Mouse (Mus musculus): Measurements from ENCODE around the gene Clip4. TPM values are rescaled to one million over a fixed set of nuclear protein-coding genes. Genes with fewer than 3 reads are reported as not detected.

Gene Clip4
- polyA plus RNA-seq, 1 experiment = 16.7 TPM

GRCm38 (mm10) chr17:71770696-71771095 is 2.4 kb downstream of the Clip4 start:
- TF ChIP-seq POLR2A (IDR thresholded peaks at IDR 0.05; ENCODE audit: borderline replicate concordance, extremely low read depth, insufficient read depth, insufficient read length, poor library complexity, severe bottlenecking) = no peak
- TF ChIP-seq CTCF (IDR thresholded peaks at IDR 0.05; ENCODE audit: borderline replicate concordance, extremely low read depth, insufficient read depth, insufficient read length) = no peak
- DNase-seq (ENCODE audit: low read depth) = no peak

DNA sequence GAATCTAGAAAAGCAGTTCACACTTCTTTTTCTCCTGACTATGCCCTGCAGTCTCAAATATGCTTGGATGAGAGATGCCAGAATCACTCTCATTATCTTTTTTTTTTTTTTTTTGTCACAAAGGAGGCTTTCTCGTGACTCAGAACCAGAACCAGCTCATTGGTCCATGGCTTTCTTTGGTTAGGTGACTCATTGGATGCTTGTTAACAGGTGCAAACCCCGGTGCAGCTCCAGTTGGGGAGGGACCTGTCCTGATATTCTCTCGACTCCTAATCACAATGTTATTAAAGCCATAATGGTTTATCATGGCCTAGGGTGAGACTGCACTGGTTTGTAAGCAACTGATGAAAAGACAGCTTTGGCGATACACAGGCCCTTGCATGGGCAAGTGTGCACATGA is 5.9 kb downstream of the Clip4 start:
- no peak for TF ChIP-seq POLR2A (IDR thresholded peaks at IDR 0.05; ENCODE audit: borderline replicate concordance, extremely low read depth, insufficient read depth, insufficient read length, poor library complexity, severe bottlenecking)
- TF ChIP-seq CTCF (IDR thresholded peaks at IDR 0.05; ENCODE audit: borderline replicate concordance, extremely low read depth, insufficient read depth, insufficient read length) = no peak
- no peak for DNase-seq (ENCODE audit: low read depth)

DNA sequence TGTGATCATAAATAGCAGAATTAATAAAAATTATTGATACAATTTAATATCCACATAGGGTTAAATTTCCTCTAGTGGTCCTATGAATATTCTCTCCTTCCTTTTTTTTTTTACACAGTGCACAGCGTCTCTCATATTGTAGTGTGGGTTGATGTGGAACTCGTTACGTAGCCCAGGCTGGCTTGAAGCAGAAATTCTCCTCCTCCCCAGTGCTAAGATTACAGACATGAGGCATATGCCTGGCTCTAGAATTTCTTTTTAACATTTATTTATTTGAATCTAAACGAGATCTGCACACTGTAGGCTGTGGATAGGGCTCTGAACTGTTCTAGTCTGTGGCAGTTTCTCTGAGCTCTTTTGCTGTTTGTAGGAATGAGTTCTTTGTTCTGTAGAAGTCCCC is 7.0 kb downstream of the Clip4 start:
- no peak for TF ChIP-seq POLR2A (IDR thresholded peaks at IDR 0.05; ENCODE audit: borderline replicate concordance, extremely low read depth, insufficient read depth, insufficient read length, poor library complexity, severe bottlenecking)
- TF ChIP-seq CTCF (IDR thresholded peaks at IDR 0.05; ENCODE audit: borderline replicate concordance, extremely low read depth, insufficient read depth, insufficient read length) = no peak
- DNase-seq (ENCODE audit: low read depth) = no peak

- TF ChIP-seq POLR2A (IDR thresholded peaks at IDR 0.05; ENCODE audit: borderline replicate concordance, extremely low read depth, insufficient read depth, insufficient read length, poor library complexity, severe bottlenecking) (no peak), CTCF (IDR thresholded peaks at IDR 0.05; ENCODE audit: borderline replicate concordance, extremely low read depth, insufficient read depth, insufficient read length) (peak; percentile 44)
- no peak for DNase-seq (ENCODE audit: low read depth)
Observed at GRCm38 (mm10) chr17:71778696-71779095, 10.4 kb downstream of the Clip4 start.

DNA sequence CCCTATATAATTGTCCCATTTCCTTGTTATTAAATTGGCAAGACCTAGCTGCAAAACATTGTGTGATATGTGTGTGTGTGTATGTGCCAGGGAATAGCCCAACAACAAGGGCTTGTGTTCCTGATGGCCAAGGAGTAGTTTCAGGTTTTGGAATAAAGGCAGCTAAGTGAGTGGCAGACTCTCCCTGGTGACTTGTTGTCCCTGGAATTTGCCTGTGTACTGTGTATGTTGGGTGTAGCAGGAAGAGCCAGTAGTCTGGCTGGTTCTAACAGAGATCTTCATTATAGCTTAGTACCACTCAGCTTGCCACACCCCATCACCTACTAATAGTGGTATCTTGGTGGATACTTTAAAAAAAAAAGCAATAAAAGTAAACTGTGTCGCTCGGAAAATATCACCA is 12.2 kb downstream of the Clip4 start:
- TF ChIP-seq CTCF (IDR thresholded peaks at IDR 0.05; ENCODE audit: borderline replicate concordance, extremely low read depth, insufficient read depth, insufficient read length) (no peak), POLR2A (IDR thresholded peaks at IDR 0.05; ENCODE audit: borderline replicate concordance, extremely low read depth, insufficient read depth, insufficient read length, poor library complexity, severe bottlenecking) (no peak)
- DNase-seq (ENCODE audit: low read depth) = no peak

GRCm38 (mm10) chr17:71780945-71781344 is 12.7 kb downstream of the Clip4 start:
- no peak for DNase-seq (ENCODE audit: low read depth)
- TF ChIP-seq POLR2A (IDR thresholded peaks at IDR 0.05; ENCODE audit: borderline replicate concordance, extremely low read depth, insufficient read depth, insufficient read length, poor library complexity, severe bottlenecking) (no peak), CTCF (IDR thresholded peaks at IDR 0.05; ENCODE audit: borderline replicate concordance, extremely low read depth, insufficient read depth, insufficient read length) (no peak)

DNA sequence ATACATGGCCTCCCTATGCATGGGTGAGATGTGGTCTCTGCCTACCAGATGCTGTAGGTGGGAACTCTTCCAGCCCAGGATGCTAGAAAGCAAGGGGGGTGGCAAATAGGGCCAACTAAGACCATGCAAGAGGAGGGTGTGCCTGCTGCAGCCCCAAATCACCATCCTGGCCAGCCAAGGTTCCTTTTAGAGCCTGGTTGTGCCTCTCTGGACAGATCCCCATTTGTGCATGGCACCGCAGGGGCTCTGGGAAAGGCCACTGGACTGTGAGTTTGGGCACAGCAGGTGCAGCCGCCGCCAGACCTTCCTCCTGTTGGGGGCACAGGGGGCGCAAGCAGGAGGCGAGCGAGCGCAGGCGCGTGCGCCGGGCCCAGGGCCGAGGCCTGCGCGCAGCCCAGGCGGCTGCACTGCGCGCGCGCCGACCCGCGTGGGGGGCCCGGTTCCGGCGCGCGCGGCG is 14.0 kb downstream of the Clip4 start:
- DNase-seq (ENCODE audit: low read depth) = peak; percentile 75
- TF ChIP-seq CTCF (IDR thresholded peaks at IDR 0.05; ENCODE audit: borderline replicate concordance, extremely low read depth, insufficient read depth, insufficient read length) (no peak), POLR2A (IDR thresholded peaks at IDR 0.05; ENCODE audit: borderline replicate concordance, extremely low read depth, insufficient read depth, insufficient read length, poor library complexity, severe bottlenecking) (peak; percentile 44; the same call in 1 of the 2 replicates)

DNA sequence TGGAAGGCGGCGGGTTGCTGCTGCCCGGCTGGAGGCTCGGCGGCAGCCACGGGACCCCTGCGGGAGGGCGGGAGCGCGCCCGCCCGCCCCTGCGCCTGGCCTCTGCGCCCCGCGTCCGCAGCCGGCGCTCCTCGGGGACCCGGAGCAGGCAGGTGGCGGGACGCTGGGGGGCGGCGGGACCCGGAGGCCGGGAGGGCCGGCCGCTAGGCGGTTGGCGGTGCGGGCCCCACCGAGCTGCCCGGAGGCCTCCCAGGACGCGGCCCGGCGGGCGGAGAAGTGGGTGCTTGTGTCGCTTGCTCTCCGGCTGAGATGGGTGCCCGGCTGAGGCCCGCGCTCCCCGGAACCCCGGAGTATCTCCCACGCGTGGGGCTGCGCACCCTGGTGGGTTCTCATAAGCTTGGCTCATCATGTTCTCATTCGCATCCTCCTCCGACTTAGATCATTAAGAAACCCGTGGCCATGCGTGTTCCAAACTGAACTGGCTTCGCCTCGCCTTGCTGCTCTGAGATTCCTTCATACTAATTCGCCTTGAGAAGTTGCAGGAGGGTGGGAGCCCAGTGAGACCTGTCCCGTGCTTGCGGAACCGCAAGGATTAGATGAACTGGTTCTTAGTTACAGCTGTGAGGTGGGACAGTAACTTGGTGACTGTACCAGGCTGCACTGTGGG is 14.6 kb downstream of the Clip4 start:
- TF ChIP-seq POLR2A (IDR thresholded peaks at IDR 0.05; ENCODE audit: borderline replicate concordance, extremely low read depth, insufficient read depth, insufficient read length, poor library complexity, severe bottlenecking) (no peak), CTCF (IDR thresholded peaks at IDR 0.05; ENCODE audit: borderline replicate concordance, extremely low read depth, insufficient read depth, insufficient read length) (no peak)
- peak; percentile 71 for DNase-seq (ENCODE audit: low read depth)

DNA sequence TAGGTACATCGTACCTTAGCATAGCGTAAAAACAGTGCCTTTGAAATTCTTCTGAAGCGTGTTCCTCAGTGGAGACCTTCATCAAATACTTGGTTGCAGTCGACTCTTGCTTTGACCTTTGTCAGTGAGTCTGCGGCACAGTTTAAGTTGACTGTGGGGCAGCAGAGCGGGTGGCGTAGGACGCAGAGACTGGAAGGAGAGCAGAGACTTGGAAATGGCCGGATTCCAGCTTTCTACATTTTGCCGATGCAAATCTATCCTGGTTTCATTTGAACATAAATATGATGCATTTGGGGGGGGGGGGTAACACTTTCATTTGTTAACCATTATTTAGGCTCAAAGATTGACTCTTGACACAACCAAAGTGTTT is 15.1 kb downstream of the Clip4 start:
- TF ChIP-seq CTCF (IDR thresholded peaks at IDR 0.05; ENCODE audit: borderline replicate concordance, extremely low read depth, insufficient read depth, insufficient read length) = no peak
- TF ChIP-seq POLR2A (IDR thresholded peaks at IDR 0.05; ENCODE audit: borderline replicate concordance, extremely low read depth, insufficient read depth, insufficient read length, poor library complexity, severe bottlenecking) = no peak
- peak; percentile 56 for DNase-seq (ENCODE audit: low read depth)

DNA sequence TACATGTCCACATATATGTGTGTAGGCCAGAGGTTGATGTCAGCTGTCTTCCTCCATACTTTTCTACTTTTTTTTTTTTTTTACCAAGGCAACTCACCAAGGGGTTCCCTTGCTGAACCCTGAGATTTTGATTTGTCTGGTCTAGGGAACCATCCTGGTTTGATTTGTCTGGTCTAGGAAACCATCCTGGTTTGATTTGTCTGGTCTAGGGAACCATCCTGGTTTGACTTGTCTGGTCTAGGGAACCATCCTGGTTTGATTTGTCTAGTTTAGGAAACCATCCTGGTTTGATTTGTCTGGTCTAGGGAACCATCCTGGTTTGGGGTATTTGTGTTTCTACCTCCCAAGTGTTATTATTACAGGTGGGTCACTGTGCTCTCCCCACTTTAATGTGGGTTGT is 18.2 kb downstream of the Clip4 start:
- TF ChIP-seq POLR2A (IDR thresholded peaks at IDR 0.05; ENCODE audit: borderline replicate concordance, extremely low read depth, insufficient read depth, insufficient read length, poor library complexity, severe bottlenecking) (no peak), CTCF (IDR thresholded peaks at IDR 0.05; ENCODE audit: borderline replicate concordance, extremely low read depth, insufficient read depth, insufficient read length) (no peak)
- DNase-seq (ENCODE audit: low read depth) = no peak

GRCm38 (mm10) chr17:71791109-71791508 is 22.8 kb downstream of the Clip4 start:
- no peak for DNase-seq (ENCODE audit: low read depth)

GRCm38 (mm10) chr17:71791622-71792021 is 23.3 kb downstream of the Clip4 start:
- TF ChIP-seq POLR2A (IDR thresholded peaks at IDR 0.05; ENCODE audit: borderline replicate concordance, extremely low read depth, insufficient read depth, insufficient read length, poor library complexity, severe bottlenecking) = no peak
- no peak for TF ChIP-seq CTCF (IDR thresholded peaks at IDR 0.05; ENCODE audit: borderline replicate concordance, extremely low read depth, insufficient read depth, insufficient read length)
- no peak for DNase-seq (ENCODE audit: low read depth)

More at GRCm38 (mm10) chr17:71791109-71791508, 22.8 kb downstream of the Clip4 start:
- TF ChIP-seq POLR2A (IDR thresholded peaks at IDR 0.05; ENCODE audit: borderline replicate concordance, extremely low read depth, insufficient read depth, insufficient read length, poor library complexity, severe bottlenecking) (no peak), CTCF (IDR thresholded peaks at IDR 0.05; ENCODE audit: borderline replicate concordance, extremely low read depth, insufficient read depth, insufficient read length) (no peak)
